Mouse (Mus musculus) kidney, adult 8-10 months (tissue): ENCODE measurements at regions not wholly inside any gene's neighbourhood (a gene's known extent, or its start where the extent isn't known, plus 50 kb on each side); places are given as distances from the start of the nearest gene placed in this dataset.

ENCODE experiments used
- DNase-seq, 2 experiments: peaks; one replicate each; pipeline ENCODE4 v3.0.0; 2022

DNA sequence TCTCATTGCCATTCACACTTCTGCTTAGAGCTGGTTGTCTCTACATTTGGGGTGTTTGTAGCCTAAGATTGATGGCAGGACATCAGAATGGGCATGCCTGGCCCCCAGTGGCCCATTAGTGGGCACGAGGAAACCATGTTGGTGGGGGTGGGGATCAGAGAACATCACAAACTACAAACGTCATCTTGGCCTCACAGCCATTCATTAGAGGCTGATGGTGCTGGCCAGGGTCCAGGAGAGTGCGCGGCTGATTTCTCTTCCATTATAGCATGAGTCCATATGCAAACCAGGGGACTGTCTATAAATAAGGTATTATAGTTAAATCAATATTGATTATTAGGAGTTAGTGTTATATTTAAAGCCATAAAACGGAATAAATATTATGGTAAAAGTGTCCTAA lies 67.9 kb downstream of the 3100002H09Rik start:
- no peak for DNase-seq

- DNase-seq, result no peak
Measured at GRCm38 (mm10) chr4:124538471-124538870, 72.1 kb downstream of the 3100002H09Rik start.

GRCm38 (mm10) chr4:124537681-124538080 lies 72.9 kb downstream of the 3100002H09Rik start:
- DNase-seq, result no peak

- no peak for DNase-seq
Measured at GRCm38 (mm10) chr4:124533614-124534013, 77.0 kb downstream of the 3100002H09Rik start.

DNA sequence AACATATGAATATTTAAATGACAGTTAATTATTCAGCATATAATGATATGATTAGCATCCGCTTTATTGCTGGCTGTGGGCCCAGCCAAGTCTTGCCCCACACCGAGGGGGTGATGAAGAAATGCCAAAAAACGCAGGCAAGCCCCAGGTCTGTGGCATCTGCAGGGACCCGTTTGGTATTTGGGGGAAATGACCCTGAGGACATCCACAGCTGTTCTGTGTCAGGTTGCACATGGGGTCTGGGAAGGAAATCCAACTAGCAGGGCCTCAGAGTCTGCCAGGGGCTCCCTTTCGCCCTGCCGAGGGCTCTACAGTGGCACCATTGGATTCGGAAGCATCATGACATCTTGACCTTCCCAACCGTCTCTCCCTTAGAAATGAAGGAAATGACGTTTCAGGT lies 80.0 kb downstream of the 3100002H09Rik start:
- no peak for DNase-seq

DNA sequence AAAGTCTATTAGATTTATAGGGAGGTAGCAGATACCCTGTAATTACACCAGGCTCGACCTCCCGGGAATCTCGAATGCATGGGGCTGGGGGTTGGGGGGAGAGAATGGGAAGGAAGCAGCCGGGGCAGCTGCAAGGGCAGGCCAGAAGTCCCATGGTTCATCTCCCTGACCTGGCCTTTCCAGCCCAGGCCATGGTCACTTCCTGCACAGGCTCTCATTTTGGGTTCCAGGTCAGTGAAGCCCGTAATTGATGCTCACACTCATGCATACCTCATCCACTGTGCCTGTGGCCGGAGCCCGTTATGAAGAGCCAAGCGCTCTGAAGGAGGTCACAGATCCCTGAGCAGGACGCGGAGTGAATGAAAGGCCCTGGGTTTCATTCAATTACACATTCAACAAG lies 83.8 kb downstream of the 3100002H09Rik start:
- peak; percentile 2 to 9 for DNase-seq

DNA sequence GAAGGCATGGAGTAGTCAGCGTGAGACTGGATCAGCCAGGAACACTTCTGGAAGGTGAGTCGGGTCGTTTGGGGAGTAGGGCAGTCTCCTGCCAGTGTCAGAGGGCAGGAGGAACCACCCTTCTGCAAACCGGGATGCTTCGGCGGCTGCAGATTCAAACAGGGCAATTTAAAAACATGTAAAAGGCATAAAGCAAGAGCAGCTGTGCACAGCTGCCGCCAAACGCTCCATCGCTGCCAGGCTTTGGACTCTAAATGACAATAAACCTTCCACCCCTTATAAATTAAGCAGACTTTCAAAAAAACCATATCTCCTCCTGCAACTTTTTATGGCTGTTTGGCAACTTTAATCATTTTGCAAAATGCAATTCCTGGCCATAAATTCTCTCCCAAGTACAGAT lies 84.2 kb downstream of the 3100002H09Rik start:
- no peak for DNase-seq

DNA sequence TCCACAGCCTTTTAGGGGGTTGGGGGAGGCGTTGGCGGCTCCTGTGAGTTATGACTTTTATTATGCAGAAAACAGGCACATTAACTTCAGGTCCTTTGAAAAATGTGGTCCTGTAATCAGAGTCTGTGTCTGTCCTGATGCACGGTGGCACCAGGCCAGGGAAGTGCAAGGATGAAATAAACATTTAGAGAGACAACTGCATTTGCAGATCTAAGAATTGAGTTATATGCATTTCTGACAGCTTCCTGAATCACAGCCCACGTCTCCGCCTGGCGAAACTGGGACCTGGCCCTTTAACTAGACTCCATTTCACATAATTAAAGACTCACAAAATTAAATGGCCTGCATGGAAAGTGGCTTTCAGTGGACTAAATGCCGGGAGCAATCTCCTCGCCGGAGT lies 90.3 kb downstream of the 3100002H09Rik start:
- no peak for DNase-seq

- no peak for DNase-seq
Measured at GRCm38 (mm10) chr4:124511761-124512160, 98.8 kb downstream of the 3100002H09Rik start.

DNA sequence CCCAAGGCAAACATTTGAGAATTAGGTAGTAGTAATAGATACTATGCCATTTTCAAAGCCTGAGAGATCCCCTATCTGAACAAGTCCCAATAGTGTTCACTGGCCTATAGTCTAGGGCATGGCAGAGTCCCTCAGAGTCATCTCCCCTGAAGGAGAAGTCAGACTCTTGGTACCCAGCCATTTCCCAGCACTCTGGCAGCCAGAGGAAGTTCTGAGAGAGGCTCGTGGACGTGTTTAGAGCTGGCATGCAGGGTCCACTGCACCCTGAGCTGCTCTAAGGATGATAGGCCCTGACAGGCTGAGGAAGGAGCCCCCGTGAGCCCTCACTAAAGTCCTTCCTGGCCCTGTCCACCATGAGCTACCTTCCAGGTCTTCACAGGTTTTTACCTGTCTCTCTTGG lies 99.8 kb downstream of the 3100002H09Rik start:
- DNase-seq, result no peak

DNA sequence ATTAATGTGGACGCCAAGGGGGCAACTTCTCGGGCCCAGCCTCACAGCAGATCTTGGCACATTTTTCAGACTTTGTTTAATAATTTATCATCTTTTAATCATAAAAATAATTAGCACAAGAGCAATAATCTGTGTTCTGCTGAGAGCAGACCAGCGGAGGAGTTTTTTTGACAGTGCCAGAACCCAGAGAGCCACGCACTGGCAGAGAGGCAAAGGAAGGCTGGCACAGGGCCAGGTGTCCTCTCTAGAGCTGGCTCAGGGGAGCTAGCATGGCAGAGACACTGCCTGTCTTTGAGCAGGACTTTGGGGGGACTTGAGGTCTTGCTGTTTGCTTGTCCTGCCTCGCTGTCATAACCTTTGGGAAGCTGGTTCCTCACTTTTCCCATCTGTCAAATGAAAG lies 100.9 kb downstream of the 3100002H09Rik start:
- no peak for DNase-seq

DNA sequence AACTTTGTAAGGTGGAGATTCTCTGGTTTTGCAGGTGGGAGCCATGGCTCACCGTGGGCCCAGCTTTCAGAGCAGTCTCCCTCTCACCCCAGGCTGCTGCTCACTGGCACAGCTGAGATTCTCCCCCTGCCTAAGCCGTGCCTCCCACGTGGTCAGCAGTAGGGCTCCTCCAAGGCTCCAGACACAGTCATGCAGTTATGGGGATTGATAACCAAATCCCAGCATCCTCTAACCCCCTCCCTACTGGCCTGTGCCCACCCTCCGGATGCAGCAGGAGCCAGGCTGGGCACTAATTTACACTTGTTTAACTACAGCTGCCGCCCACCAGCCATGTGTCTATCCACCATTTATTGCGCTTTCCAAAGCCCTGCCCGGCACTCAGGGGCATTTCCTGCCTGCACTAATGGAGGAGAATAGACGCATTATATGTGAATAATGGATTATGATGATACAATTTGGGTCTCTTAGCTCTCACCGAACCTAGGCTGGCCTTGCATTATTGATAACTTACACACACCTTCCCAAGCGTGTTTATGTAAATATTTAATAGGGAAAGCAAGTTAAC lies 104.4 kb downstream of the 3100002H09Rik start:
- no peak for DNase-seq

DNA sequence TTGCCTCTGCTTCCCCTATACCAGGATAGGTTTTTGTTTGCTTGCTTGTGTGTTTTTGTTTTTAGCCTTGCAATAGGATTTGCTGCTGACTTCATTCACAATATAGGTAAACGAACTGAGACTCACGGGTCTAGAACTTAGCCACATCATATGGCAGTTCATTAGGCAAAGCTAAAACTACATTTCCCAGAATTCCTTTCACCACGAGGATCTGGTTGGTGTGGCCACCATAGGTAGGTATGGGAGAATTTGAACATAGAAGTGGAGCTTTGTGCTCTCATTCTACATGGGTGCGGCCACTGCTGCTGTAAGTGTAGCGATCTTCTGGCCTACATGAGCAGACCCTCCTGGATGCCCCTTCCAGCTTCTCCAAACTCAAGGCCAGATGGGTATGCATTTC lies 108.8 kb downstream of the 3100002H09Rik start:
- no peak for DNase-seq

GRCm38 (mm10) chr4:124498043-124498442 lies 112.6 kb downstream of the 3100002H09Rik start:
- no peak for DNase-seq

DNA sequence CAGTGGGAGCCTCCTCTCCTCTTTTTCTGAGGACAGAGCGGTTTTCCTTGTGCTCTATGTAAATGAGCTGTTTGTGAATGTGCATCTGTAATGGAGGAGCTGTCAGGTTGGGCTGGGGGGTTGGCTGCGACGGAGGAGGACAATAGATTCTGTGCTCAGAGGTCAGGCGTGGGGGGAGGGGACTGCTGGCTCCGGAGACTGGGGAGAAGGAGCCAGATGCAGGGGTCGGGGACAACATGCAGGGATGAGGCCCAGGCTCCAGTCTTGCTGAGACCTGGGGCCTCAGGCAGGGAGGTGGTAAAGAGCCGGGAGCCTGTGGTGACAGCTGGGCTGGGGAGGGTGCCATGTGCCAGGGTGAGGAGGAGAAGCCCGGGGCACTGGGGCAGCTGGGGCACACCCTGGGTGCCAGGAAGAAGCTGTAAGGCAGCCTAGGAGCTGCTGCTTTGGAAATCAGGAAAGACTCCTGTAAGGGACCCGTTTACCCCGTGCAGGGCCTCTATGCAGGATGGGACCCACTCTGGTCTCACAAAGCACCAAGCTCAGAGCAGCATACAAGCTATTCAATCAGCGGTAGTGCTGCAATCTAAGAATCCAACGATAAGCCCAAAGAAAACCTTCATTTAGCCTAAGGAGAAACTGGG lies 124.5 kb downstream of the 3100002H09Rik start:
- no peak for DNase-seq

DNA sequence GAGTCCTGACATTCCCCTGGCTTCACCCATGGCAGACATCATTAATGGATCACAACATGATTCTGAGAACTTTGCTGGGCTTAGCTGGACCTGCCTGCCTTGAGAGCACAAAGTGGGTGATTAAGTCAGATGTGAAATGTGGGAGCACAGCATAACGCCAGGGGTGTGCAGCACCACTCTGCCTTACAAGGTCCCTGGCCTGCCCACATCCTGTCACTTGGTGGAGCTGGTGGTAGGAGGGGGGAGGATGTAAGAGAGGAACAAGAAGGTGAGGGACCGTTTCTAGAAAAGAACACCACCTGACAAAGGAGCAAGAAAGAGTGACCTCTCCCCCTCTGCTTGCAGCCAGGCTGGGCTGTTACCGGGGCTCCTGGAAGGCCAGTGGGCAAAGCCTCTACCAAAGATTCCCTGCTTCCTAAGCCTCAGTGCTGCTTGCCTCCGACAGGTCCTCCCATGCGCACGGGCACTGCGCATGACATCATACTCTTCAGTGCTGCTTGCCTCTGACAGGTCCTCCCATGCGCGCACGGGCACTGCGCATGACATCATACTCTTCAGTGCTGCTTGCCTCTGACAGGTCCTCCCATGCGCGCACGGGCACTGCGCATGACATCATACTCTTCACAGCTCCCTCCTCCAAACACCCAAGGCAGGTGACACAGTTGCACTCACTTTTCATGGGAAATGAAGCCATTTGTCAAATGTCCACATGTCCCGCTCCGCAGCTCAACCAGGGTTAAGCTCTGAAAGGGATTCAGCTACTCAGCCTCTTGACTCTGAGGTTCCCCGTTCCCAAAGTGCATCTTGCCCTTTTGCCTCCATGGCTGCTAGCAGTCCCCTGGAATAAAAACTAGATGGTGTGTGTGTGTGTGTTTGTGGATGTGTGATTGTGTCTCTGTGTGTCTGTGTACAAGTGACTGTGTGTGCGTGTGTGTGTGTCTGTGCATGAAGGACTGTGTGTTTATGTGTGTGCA lies 125.7 kb downstream of the 3100002H09Rik start:
- DNase-seq, result no peak

DNA sequence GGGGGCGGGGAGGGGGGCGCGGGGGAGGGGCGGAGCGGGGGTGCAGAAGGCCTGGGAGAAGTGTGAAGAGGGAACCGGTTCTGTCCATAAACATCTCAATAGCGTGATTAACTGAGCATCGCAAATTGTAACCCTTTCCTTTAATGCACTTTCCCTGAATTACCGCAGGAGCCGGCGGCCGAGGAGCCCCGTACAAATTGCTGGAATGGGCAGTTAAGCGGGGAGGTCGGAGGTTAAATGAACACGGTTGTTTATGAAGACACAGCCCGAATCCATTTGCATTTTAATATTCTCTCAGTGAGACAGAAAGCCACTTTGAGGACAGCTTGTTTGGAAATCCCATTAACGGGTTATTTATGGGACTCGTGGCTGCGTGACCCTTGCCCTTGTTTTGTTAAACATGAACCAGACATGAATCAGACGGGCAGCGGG lies 132.7 kb downstream of the 3100002H09Rik start:
- peak; percentile 61 to 68 for DNase-seq

- DNase-seq, result no peak
Measured at GRCm38 (mm10) chr4:124477359-124477868, 133.2 kb downstream of the 3100002H09Rik start.

DNA sequence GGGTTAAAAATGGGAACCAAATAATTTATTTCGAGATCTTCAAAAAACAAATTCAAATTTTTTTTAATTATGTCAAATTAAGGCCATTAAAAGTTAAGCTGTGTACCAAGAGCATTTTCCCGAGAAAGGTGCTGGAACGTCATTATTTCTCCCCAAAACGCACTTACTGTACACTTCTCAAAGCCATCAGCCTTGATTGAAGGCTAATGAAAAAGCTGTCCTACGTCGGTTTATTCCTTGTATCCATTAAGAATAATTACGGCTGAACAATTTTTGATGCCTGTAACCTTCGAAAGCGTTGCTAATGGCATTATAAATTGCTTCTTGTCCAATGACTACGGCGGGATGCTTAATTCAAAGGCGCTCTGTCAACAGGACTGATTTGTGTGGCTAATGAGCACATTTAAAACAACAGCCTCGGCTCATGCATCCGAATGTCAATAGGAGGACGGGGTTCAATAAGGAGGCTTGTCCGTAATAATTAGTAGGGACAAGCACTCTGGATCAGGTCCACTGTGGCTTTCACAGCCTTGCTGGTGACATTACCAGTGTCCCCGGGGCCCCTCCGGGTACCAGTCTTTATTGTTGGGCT lies 145.3 kb downstream of the 3100002H09Rik start:
- DNase-seq, result no peak

- no peak for DNase-seq
Measured at GRCm38 (mm10) chr4:124455511-124456338, 154.9 kb downstream of the 3100002H09Rik start.

GRCm38 (mm10) chr4:124451131-124451530 lies 159.5 kb downstream of the 3100002H09Rik start:
- DNase-seq, result no peak

DNA sequence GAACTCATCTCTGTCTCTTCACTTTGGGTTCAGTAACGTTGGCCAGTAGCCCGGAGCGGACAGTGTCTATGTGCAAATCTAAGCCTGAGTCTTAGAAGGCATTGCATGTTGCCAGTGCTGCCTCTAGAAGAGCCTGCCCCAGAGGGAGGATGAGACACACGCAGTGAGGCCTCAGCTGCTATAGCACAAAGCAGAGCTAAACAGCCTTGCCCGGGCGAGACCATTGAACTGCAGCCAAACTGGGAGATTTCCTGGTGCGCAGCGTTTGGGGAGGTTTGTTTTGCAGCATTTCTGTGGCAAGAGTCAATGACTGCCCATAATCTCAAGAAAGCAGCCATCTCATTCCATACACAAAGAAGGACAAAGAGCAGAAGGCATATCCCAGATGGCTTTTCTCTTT lies 164.0 kb downstream of the 3100002H09Rik start:
- DNase-seq, result no peak
